Mouse (Mus musculus) fibroblast of lung, adult 2 months (primary cell): ENCODE data around the gene Apex2.

Experiments
- DNase-seq: peaks from one replicate; pipeline ENCODE4 v3.0.0-alpha.2; 2011; ENCODE audit warnings: low read depth

Apex2 gene

DNA sequence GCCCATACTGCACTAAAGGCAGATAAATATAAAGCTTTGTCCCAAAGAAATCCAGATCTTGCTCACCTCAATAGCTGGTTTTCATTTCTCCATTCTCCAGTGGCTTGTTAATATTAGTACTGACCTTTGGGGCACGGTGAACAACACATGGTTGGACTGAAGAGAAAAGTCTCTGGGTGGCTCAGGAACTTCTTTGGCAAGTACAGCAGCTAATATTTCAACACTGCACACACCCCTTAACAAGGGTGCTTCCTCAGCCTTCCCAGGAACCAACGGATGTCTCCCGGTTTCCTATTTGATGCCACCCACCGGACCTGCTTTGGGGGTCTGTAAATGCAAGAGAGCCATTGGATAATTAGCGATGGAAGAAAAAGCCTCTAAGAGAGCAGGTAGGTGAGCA lies at the start of gene Apex2:
Gene Apex2 (minus strand): TSS at position 173 of the 400 bp plus-strand sequence.
- DNase-seq = no peak

DNA sequence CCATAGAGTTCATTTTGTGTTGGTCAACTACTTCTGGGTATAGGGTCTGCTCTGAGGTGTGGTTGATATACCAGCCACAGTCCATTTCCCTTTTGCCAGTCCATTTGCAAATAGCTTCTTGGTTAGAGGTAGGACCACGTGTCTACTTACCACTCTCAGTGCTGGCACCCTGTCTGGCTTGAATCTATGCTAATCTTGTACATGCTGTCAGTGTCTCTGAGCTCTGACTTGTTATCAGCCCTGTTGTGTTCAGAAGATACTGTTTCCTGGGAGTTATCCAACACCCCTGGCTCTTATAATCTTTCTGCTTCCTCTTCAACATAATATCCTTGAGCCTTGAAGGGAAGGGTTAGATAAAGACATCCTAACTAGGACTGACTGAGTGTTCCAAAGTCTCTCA lies 46.8 kb upstream of the Apex2 start:
- DNase-seq = no peak

DNA sequence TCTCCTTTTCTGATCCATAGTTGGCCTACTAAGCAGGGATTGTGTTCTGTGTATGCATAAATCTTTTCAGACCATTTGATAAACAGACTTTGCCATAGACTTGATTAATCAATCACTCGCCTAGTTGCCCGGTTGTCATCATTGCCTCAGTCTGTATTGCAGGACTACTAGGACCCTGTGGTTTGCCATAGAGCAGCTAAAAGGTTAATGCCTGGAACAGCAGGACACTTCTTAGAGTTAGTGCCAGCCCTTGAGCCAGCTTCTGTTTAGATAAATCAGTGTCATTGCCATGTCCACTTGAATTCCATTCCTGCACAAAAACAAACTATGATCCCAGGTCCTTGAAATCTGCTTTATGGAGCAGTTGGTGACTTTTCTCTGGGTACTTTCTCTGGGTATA lies 9.2 kb upstream of the Apex2 start:
- DNase-seq = no peak

DNA sequence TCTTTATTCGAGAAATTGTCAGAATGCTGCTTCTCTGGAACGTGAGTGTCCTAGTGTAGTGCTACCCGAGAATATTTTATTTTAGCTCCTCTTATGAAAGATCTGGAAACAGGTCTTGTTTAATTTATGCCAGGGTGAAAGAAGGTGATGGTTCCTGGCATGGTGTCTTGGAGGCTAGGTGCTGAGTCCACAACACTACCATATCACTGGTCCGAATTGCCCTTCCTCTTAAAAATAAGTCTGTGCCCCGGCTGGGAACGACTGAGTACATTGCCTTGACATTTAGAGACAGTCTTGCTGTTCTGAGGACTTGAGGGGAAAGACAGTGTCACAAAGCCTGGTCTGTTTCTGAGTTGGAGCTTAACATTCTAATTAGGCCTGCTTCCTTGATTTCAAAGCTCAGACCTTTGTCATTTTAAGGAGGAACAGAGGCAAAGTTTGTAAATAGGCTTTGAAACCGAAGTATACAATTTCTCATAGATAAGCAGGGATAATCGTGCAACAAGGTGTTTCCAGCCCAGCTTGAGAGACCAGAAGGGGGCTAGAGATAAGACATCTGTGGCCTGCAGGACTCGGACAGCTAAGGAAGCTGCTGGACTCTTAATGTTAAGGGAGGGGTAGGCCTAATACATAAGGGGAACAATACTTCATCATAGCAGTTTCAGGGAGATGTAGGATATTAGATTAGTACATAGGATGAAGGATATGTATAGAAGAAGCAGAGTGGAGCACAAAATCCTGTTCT lies 5.5 kb upstream of the Apex2 start:
- DNase-seq = no peak

DNA sequence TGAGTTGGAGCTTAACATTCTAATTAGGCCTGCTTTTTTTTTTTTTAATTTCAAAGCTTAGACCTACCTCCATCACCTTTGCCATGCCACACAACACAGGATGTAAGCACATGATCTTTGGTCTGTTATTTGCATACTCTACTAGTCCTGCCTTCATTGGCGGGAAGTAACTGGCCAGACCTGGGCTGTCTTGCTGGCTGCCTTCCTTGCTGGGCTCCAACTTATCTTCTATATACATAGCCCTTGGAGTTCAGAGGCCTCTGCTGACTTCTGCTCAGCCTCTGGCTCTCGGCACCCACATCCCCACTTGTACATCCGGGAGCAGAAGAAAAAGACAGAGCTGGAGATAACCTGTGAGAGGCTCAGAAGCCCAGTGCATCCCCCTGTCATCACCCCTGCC lies 4.5 kb upstream of the Apex2 start:
- DNase-seq = no peak

DNA sequence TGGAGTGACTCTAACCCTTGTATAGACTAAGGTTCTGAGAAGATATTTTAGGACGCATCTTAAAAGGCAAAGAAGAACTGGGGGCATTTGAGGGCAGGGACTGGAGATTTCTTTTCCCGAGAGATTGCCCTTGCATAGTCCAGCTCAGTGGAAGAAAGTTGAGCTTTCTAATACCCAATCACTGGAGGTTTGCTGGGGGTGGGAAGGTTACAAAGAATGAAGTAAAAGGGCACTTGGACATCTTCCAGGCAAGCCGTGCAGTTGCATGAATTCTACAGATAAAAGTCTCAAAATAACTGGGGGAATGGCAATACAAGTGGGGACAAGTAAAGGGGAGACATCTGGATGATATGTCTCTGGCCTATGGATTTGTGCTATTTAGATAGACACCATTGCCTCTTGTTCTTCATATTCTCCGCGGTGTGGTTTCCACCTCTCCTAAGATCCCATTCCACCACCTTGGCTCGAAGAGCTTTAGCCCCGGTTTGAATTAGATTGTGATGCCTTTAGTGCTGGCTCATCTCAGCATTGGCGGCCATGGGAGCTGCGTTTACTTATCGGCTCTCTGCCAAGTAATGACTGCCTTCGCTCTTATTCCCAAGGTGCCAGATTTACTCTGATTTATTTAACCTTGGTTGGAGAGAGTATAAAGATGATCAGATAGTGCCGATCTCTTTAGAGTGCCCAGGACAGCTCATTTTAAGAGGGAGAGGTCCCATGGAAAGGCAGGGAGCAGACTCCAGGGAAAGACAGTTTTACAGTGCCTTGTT lies 3.8 kb upstream of the Apex2 start:
- no peak for DNase-seq

DNA sequence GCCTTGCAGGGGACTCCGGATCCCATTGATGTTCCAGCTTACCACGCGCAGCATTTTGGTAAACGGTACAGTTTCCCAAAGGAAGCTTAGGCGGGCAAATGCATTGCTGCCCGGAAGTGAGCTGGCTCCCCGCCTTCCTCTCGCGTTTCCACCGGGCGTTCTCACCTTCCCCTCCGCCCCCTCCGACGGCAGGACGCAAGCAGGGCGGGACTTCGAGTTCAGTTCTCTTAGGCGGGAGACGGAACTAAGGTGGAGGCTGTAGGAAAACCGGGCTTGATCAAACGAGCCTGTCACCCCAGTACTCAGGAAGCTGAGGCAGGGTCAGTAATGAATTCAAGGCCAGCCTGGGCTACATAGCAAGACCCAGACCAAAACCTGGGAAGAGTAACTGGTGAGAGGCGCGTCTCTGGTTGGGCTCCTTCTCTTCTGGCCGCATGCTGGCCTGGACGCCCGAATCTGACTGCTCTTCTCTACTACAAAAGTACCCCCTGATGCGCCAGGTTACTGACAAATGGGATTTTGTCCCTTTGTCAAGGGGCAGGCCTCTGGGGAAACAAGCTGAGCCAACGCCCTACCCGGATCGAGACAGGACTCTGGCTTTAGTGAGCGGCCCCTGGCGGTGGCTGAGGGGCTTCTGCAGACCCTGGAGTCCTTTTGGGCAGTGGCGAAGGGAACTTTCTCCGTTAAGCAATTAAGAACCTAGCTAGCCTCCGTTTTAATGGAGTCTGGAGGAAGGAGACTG lies 1.5 kb downstream of the Apex2 start, which contains the start of gene Pfkfb1:
Gene Pfkfb1 (plus strand): TSS at position 207 of the 742 bp plus-strand sequence.
- DNase-seq = peak; percentile 50

DNA sequence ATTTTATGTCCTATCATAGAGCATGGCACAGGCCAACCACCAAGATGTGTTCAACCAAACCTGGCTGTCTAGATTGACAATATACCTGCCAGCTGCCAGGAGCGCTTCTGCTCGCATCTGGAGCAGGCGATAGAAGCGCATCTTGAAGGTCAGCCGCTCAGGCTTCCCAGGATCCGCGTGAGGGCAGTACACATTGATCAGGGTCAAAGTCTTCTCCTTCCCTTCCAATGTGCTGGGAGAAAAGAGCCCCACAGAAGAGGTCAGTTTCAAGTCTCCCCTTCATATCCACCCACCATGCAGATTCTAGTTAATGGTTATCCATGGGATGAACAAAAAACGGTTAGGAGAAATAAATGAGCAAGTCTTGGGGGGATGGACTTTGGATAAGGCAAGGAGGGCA lies 4.6 kb downstream of the Apex2 start:
- DNase-seq = no peak

DNA sequence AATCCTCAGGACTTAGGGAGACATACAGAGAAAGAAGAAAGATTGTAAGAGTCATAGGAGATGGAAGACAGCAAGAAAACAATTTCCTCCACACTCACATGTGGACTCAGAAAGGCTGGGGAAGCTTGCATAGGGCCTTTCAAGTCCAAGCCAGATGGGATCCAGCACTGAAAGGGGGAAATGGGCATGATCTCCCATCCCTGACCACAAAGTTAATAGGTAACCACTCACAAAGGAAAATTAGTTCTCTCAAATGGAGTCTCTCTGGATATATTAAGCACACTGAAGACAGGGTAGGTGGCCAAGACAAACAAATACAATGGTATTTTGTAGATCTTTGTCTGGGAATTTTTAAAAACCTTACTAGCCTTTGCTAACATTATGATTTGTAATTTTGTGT lies 7.7 kb downstream of the Apex2 start:
- DNase-seq = no peak

DNA sequence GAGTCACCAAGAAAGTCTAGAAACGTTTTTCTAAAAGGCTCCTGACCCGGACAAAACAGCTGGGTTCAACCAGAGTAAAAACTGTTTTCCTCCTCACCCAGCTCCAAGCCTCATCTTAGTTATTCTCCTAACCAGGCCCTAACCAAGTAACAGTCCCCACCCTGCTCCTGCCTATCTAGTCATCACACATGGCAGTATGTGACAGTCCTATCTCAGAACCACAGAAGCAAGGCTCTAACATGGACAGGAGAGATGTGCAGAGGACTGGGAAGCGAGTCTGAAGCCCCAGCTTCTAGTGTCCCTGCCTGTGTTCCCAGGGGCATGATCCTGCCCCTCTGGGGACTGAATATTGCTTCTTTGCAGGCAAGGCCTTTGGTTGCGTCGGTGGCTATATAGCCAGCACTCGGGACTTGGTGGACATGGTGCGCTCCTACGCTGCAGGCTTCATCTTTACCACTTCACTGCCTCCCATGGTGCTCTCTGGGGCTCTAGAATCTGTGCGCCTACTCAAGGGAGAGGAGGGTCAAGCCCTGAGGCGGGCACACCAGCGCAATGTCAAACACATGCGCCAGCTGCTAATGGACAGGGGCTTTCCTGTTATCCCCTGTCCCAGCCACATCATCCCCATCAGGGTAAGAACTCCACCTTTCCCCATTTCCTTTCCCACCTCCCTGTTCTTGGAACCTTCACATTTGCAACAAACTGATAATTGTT lies 24.9 kb downstream of the Apex2 start:
- no peak for DNase-seq

DNA sequence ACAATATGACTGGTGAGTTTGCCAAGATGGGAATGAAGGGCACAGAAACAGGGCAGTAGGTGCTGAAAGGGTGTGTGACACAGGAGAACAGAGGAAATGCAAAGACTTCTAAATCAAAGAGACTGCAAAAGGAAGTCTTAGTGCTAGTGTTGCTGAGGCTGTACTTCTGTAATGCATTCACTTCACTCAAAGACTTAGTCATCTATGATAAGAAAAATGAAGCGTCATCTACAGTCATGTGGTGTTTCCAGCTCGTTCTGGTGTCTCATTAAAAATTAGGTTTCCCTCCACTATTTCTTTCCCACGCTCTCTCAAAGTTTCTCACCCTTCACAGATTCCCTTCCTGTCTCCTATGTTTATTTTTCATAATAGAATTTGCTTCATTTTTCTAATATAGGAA lies 35.6 kb downstream of the Apex2 start:
- DNase-seq = no peak

DNA sequence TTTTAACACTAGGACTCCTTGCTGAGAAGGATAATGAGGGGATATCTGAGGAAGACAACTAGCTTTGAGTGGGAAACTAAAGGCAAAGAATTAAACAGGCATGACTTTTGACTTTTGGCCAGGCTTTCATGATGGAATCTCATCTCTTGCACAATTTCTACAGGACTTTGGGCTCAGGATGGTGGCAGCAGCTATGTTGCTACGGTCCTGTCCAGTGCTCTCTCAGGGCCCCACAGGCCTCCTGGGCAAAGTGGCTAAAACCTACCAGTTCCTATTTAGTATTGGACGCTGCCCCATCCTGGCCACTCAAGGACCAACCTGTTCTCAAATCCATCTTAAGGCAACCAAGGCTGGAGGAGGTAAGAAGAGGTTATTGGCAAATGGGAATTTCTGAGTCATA lies 37.7 kb downstream of the Apex2 start:
- no peak for DNase-seq

DNA sequence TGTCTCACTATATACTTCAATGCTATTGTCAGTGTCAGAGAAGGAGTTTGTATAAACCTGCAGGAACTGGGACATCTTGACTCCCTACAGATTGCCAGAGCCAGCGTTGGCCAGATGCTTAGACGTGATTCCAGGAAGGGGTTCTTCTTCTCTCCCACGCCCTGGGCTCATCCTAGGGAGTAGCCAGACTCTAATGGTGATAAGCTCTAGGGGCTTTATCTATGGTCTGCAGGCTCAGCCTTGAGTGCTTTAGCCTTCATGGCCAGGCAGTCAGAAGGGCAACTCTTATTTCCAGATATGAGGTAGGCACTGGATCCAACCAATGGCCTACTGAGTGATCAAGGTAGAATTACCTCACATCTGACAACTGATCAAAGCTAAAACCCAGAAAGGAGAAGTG lies 40.0 kb downstream of the Apex2 start:
- no peak for DNase-seq

DNA sequence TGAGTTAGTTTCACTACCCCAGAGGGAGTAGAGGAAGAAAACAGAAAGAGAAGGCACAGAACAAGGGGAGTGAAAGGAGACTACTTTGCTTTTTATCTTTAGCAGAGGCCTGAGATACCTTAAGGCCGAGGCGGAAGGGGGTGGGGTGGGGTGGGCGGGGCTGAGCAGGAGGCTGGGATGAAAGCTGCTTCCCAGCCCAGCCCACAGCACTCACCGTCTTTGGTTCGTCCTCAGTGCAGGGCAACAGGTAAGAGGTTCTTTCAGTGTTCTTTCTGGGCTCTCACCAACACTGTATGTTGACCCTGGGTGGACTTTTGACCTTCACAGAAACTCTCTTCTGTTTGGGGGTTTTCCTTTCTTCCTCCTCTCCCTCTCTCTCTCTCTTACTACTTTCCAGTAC lies 42.4 kb downstream of the Apex2 start, which contains the start of gene Alas2:
Gene Alas2 (plus strand): TSS at position 137 of the 400 bp plus-strand sequence.
- DNase-seq = no peak

DNA sequence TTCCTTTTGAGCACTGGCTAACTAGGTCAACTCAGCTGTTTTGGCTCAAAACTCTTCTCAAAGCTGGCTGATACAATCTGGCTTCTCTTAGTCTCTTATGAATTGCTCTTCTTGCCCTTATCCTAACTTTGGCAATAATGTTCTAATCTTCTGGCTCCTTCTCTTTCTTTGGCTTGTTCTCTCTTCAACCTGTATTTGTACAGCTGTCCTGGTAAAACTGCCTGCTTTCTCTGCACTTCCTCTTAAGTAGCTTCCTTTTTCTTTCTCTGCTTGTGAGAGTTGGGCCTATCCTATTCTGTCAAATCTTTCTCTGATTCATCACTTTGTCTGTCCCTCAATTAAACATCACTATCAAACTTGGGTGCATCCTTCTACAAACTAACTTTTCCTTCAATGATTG lies 48.0 kb downstream of the Apex2 start:
- no peak for DNase-seq

DNA sequence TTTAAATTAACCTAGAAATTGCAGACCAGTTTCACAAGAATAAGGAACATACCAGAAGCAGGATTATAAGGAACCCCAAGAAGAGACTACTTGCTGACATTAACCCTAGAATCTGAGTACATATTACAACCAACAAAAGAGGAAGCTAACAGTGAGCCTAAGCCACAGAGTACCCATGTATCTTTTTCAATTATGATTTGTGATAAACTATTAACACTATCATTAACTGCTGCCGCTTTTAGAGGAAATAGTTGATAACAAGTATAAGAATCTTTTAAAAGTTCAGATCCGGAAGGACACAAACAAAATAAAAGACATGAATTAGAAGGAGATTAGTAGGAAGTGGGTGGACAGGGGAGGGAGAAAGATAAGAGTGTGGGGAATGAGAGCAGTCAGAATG lies 49.6 kb downstream of the Apex2 start:
- DNase-seq = no peak

DNA sequence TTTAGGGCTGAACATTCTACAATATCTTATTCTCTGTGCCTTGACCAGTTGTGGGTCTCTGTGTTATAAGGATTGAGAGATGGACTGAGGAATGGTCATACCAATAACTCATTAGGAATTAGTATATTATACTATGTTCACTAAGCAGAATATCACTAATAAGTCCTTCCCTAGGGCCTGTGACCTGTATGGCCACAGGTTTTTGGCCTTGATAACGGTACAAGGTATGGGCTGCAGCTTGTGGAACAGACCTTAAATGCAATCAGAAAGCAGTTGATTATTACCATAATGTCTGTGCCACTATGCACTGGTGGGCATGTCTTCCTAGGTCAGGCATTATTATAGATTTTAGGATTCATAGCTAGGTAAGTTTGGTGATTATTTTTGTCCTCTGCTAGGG lies 73.2 kb downstream of the Apex2 start:
- DNase-seq = no peak

DNA sequence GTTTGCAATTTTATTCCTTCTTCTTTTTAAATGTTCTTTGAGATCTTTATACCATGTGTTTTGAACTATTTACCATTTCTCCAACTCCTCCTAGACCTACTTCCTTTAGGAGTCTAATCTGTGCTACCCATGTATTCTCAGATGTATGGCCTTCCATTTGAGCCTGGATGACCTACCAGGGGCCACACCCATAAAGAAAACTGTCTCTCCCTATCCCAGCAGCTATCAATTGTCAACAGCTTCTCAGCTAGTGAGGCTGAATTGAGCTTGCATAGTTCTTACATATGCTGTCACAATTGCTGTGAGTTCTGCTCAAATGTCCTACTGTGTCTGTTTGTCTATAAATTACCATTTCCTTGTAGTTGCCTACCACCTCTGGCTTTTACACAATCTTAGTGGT lies 73.7 kb downstream of the Apex2 start:
- no peak for DNase-seq

DNA sequence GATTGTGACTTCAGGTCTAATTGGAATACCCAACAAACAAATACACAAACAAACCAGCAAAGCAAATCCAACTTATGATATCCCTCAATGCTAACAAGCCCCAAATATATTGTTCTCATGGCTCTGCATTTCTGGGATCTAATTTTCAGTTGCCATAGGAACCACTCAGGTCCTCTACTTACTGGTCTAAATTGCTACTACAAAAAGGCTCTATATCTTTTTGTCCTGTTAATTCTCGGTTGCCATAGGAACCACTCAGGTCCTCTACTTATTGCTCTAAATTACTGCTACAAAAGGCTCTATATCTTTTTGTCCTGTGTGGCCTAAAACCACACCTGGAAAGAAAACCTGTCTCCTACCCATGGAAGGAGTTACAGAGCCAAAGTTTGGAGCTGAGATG lies 75.5 kb downstream of the Apex2 start:
- no peak for DNase-seq

DNA sequence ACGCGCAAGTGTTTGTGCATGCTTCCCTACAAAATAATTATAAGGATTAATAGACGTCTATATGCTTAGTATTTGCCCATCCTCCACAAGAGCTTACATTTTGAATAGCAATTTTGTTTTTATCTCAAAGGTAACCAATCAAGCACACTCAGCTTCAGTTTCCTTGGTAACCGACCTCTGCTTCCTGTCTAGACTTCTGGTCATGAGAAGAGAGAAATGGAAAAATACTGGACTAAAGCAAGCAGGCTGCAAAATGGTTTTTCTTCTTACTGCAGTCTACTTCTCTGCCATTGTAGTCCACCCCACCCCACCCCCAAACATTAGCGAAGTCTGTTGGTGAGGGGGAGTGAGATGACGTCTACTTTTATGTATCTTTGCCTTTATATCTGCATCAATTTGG lies 78.4 kb downstream of the Apex2 start:
- no peak for DNase-seq

DNA sequence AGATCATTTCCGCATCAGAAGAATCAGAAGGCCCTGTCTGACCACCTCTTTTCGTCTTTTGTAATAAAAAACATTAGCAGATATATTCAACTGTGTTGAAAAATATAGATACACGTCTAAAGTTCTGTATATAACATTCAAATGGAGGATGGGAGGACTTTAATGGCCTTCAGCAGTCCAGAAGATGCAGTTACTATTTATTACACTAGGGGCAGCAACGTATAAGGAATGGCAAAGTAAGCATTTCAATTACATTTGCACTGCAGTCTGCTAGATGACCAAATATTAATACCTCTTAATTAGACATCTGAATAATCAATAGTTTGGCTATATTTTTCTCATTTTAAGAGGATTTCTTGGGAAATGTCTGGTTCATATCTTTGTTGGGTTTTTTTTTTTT lies 79.0 kb downstream of the Apex2 start:
- DNase-seq = no peak

DNA sequence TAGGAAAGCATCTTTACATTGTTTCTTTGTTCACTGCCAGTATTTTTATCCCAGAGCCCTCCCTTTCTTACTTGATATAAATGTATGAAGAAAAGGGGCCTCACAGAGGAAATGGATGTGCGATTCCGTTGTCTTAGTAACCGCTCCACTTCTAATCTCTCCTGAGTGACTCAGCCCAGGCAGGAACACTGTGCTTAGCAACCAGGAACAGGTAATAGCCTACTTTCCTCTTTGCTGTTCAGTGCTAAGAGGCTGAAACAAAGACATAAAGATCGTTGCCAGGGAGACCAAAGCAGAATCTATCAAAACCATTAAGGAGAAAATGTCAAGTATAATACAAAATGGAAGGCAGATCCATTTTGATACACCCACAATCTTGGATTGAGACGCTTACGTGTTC lies 81.0 kb downstream of the Apex2 start:
- no peak for DNase-seq
